Mouse (Mus musculus) stomach, embryonic 16.5 days (tissue): ENCODE results near the gene Rnf220. TPM values are rescaled to one million over a fixed set of nuclear protein-coding genes. Genes with fewer than 3 reads are reported as not detected.

ENCODE experiments used
- ATAC-seq: fragments of 200-750 bp; cut with Nextera tagmentation; 2 replicates; pipeline ENCODE4 v1.8.0; 2017; ENCODE audit warnings: moderate number of reproducible peaks, moderate TSS enrichment; ENCODE audit not compliant: insufficient read depth, low FRiP score
- H3K27ac ChIP-seq: fragments of 300-500 bp; sonication (generic); 2 replicates; pipeline ENCODE4 v1.5.1; 2014; ENCODE audit warnings: low read length
- H3K27me3 ChIP-seq: fragments of 300-500 bp; sonication (generic); 2 replicates; pipeline ENCODE4 v1.6.1; 2014; ENCODE audit warnings: low read length, control low read depth, mixed read lengths; ENCODE audit not compliant: control insufficient read depth, insufficient read depth
- H3K36me3 ChIP-seq: fragments of 300-500 bp; sonication (generic); 2 replicates; pipeline ENCODE4 v1.6.1; 2014; ENCODE audit warnings: low read length; ENCODE audit not compliant: control insufficient read depth, insufficient read depth
- H3K4me1 ChIP-seq: fragments of 300-500 bp; sonication (generic); 2 replicates; pipeline ENCODE4 v1.6.1; 2014; ENCODE audit warnings: low read length, control low read depth, mixed read lengths; ENCODE audit not compliant: control insufficient read depth, insufficient read depth
- H3K4me2 ChIP-seq: fragments of 300-500 bp; sonication (generic); 2 replicates; pipeline ENCODE4 v1.6.1; 2014; ENCODE audit warnings: low read depth, low read length, mixed read lengths
- H3K4me3 ChIP-seq: fragments of 300-500 bp; sonication (generic); replicated peaks from 2 replicates; pipeline ENCODE4 v1.5.1; 2014; ENCODE audit warnings: mild to moderate bottlenecking, low read length
- H3K9ac ChIP-seq: fragments of 300-500 bp; sonication (generic); 2 replicates; pipeline ENCODE4 v1.6.1; 2014; ENCODE audit warnings: low read length
- H3K9me3 ChIP-seq: fragments of 300-500 bp; sonication (generic); replicated peaks from 2 replicates; pipeline ENCODE4 v1.6.1; 2016; ENCODE audit warnings: low read length, control low read depth; ENCODE audit not compliant: control insufficient read depth
- WGBS: fragments of 180-500 bp; shearing (Covaris S2); extraction: QIAGEN DNeasy Blood & Tissue Kit; methylation state at CpG from one replicate; pipeline ENCODE4 v1.1.7; 2014; 5-methylcytosine and 5-hydroxymethylcytosine counted together
- polyA plus RNA-seq: library from polyadenylated mRNA; unstranded; fragments of >200 nt; fragmentation: Nextera tagmentation; extraction: Ambion mirVana; gene quantifications from 2 replicates; pipeline ENCODE4 v1.2.1, GENCODE M21; 2015

Rnf220 gene
- polyA plus RNA-seq, 1 experiment from 2014 or later = 46.5 TPM

- H3K4me2 ChIP-seq = no peak overlapping the region
- H3K27me3 ChIP-seq = no peaks in the 10 kb centered on the region
- no peak for ATAC-seq
- H3K9me3 ChIP-seq = no peaks in the 10 kb centered on the region
- no peak overlapping the region for H3K4me3 ChIP-seq
- no peak overlapping the region for H3K27ac ChIP-seq
- no peaks in the 10 kb centered on the region for H3K4me1 ChIP-seq
- WGBS = 75% methylated on average over 12 of the region's 12 CpGs
- no peak overlapping the region for H3K9ac ChIP-seq
- no peaks in the 10 kb centered on the region for H3K36me3 ChIP-seq
Observed at GRCm38 (mm10) chr4:117350139-117350693, 146.6 kb downstream of the Rnf220 start.

- 31% methylated on average over 2 of the region's 2 CpGs for whole genome bisulfite sequencing
Observed at GRCm38 (mm10) chr4:117349327-117349726, 147.5 kb downstream of the Rnf220 start.

GRCm38 (mm10) chr4:117346025-117346424, 150.8 kb downstream of the Rnf220 start:
- H3K27me3 ChIP-seq = no peaks in the 10 kb centered on the region; the same call in 1 of the 2 replicates
- 0 out of 2 replicates have a peak, but pooled peaks cover 4% of the 10 kb centered on the region for H3K4me1 ChIP-seq
- H3K36me3 ChIP-seq = no peaks in the 10 kb centered on the region
- H3K4me3 ChIP-seq = no peak overlapping the region
- ATAC-seq = no peak
- H3K9ac ChIP-seq = no peak overlapping the region
- H3K4me2 ChIP-seq = no peak overlapping the region
- 50% methylated on average over 6 of the region's 6 CpGs for WGBS
- no peak overlapping the region for H3K27ac ChIP-seq
- H3K9me3 ChIP-seq = no peaks in the 10 kb centered on the region

More at GRCm38 (mm10) chr4:117349327-117349726, 147.5 kb downstream of the Rnf220 start:
- no peak overlapping the region for H3K27ac ChIP-seq
- no peak overlapping the region for H3K9ac ChIP-seq
- H3K4me2 ChIP-seq = no peak overlapping the region
- H3K36me3 ChIP-seq = no peaks in the 10 kb centered on the region
- no peaks in the 10 kb centered on the region for H3K27me3 ChIP-seq
- no peak overlapping the region for H3K4me3 ChIP-seq
- ATAC-seq = no peak
- no peaks in the 10 kb centered on the region for H3K9me3 ChIP-seq
- H3K4me1 ChIP-seq = no peaks in the 10 kb centered on the region

- H3K9me3 ChIP-seq = no peaks in the 10 kb centered on the region
- no peak overlapping the region for H3K27ac ChIP-seq
- H3K27me3 ChIP-seq = no peaks in the 10 kb centered on the region; the same call in 1 of the 2 replicates
- WGBS = 55% methylated on average over 8 of the region's 8 CpGs
- ATAC-seq = no peak
- H3K4me2 ChIP-seq = no peak overlapping the region
- H3K4me3 ChIP-seq = no peak overlapping the region
- no peak overlapping the region for H3K9ac ChIP-seq
- 0 out of 2 replicates have a peak, but pooled peaks cover 4% of the 10 kb centered on the region for H3K4me1 ChIP-seq
- H3K36me3 ChIP-seq = no peaks in the 10 kb centered on the region
Observed at GRCm38 (mm10) chr4:117343385-117343784, 153.5 kb downstream of the Rnf220 start.

- WGBS = 38% methylated on average over 12 of the region's 12 CpGs
- Histone ChIP-seq H3K27me3 (no peaks in the 10 kb centered on the region; the same call in 1 of the 2 replicates), H3K36me3 (no peaks in the 10 kb centered on the region), H3K4me3 (no peak overlapping the region), H3K9ac (no peak overlapping the region), H3K4me2 (no peak overlapping the region), H3K27ac (no peak overlapping the region), H3K9me3 (no peaks in the 10 kb centered on the region), H3K4me1 (0 out of 2 replicates have a peak, but pooled peaks cover 4% of the 10 kb centered on the region)
- peak; percentile 75; the same call in 1 of the 2 replicates for ATAC-seq
Observed at GRCm38 (mm10) chr4:117342751-117343150, 154.1 kb downstream of the Rnf220 start.

GRCm38 (mm10) chr4:117341282-117341681, 155.6 kb downstream of the Rnf220 start:
- Histone ChIP-seq H3K27me3 (no peaks in the 10 kb centered on the region; the same call in 1 of the 2 replicates), H3K4me2 (no peak overlapping the region), H3K36me3 (no peaks in the 10 kb centered on the region), H3K4me3 (no peak overlapping the region), H3K4me1 (0 out of 2 replicates have a peak, but pooled peaks cover 4% of the 10 kb centered on the region), H3K9me3 (no peaks in the 10 kb centered on the region), H3K9ac (no peak overlapping the region), H3K27ac (no peak overlapping the region)
- whole genome bisulfite sequencing = 81% methylated on average over 5 of the region's 5 CpGs
- ATAC-seq = no peak

- Histone ChIP-seq H3K9me3 (no peaks in the 10 kb centered on the region), H3K27ac (no peak overlapping the region), H3K4me2 (no peak overlapping the region), H3K9ac (no peak overlapping the region), H3K36me3 (no peaks in the 10 kb centered on the region), H3K4me1 (0 out of 2 replicates have a peak, but pooled peaks cover 4% of the 10 kb centered on the region), H3K27me3 (no peaks in the 10 kb centered on the region; the same call in 1 of the 2 replicates), H3K4me3 (no peak overlapping the region)
- no peak for ATAC-seq
Observed at GRCm38 (mm10) chr4:117339796-117340195, 157.1 kb downstream of the Rnf220 start.

GRCm38 (mm10) chr4:117330836-117331475, 165.9 kb downstream of the Rnf220 start:
- H3K4me1 ChIP-seq = no peaks in the 10 kb centered on the region; the same call in 1 of the 2 replicates
- H3K27ac ChIP-seq = no peak overlapping the region
- no peaks in the 10 kb centered on the region for H3K36me3 ChIP-seq
- WGBS = 43% methylated on average over 11 of the region's 11 CpGs
- H3K4me3 ChIP-seq = no peak overlapping the region
- H3K9ac ChIP-seq = no peak overlapping the region
- no peak overlapping the region for H3K4me2 ChIP-seq
- peak; percentile 29 for ATAC-seq
- H3K9me3 ChIP-seq = no peaks in the 10 kb centered on the region
- no peaks in the 10 kb centered on the region for H3K27me3 ChIP-seq

- H3K27me3 ChIP-seq = no peaks in the 10 kb centered on the region
- no peak overlapping the region for H3K9ac ChIP-seq
- WGBS = 73% methylated on average over 3 of the region's 3 CpGs
- H3K9me3 ChIP-seq = no peaks in the 10 kb centered on the region
- H3K4me1 ChIP-seq = no peaks in the 10 kb centered on the region; the same call in 1 of the 2 replicates
- no peak overlapping the region for H3K4me3 ChIP-seq
- no peaks in the 10 kb centered on the region for H3K36me3 ChIP-seq
- no peak overlapping the region for H3K4me2 ChIP-seq
- H3K27ac ChIP-seq = no peak overlapping the region
- ATAC-seq = 0 out of 2 replicates have a peak, but pooled peaks have one; percentile 50
Observed at GRCm38 (mm10) chr4:117330132-117330531, 166.7 kb downstream of the Rnf220 start.
